Mouse (Mus musculus) testis, postnatal 10 days (tissue): ENCODE data around the gene Prx.

ENCODE experiments used
- DNase-seq: peaks from one replicate; pipeline ENCODE4 v3.0.0; 2021; ENCODE audit warnings: low spot score

The Prx gene

GRCm38 (mm10) chr7:27499036-27499435 lies at the start of gene Prx:
Prx (plus strand) TSS chr7:27499324.
- DNase-seq: no peak

DNA sequence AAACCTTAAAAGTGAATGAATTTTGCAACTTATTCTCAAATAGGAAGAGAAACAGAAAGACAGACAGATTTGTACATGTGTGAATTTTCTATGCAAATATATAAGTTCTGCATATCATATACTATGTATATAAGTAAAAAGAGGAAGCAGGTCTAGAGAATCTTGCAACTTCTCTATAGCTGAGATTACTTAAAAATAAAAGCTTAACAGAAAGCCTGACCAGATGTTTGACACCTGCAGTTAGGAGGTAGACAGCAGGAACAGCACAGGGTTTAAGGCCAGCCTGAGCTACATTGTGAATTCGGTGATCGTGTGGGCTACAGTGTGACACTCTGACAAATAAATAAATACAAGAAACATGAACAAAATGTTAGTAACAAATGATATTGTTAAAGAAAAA lies 47.8 kb upstream of the Prx start:
- DNase-seq: no peak

DNA sequence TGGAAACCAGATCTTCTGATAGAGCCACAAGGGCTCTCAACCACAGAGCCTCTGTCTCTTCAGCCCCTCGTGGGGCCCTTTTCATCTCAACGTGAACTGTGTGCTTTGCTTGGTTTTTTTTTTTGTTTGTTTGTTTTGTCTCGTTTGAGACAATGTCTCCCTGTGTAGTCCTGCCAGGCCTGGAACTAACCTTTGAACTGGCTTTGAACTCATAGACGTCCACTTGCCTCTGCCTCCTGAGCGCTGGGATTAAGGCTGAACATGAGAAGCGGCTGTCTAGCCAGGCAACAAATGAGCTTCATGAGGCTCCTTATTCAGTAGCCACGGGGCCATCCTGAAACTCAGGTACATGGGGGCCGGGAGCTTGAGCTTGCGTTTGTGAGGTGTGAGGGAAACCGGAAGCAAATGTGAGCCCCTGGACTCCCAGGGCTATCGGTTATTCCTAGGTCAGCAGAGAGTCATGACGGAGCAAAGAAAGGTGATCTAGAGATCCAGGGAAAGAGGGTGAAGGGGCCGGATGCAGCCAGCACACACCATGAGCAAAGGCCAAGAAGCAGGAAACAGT lies 46.8 kb upstream of the Prx start:
- DNase-seq: no peak

- no peak for DNase-seq
Observed at GRCm38 (mm10) chr7:27454461-27455121, 44.5 kb upstream of the Prx start.

- no peak for DNase-seq
Observed at GRCm38 (mm10) chr7:27455273-27455672, 43.9 kb upstream of the Prx start.

DNA sequence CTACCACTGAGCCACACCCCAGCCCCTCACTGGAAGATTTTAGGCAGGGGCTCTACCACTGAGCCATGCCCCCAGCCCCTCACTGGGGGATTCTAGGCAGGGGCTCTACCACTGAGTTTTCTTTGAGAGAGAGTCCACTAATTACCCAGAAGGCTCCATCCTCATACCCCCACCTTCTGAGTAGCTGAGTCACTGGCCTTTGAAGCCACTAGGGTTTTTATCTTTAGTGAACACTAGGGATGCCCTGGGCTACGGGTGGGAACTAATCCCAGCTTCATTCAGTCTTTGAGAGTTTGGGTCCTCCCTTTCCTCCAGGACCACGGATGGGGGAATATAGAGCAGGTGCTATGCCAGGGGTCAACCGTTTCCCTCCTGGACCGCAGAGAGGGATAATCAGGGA lies 40.5 kb upstream of the Prx start:
- no peak for DNase-seq

DNA sequence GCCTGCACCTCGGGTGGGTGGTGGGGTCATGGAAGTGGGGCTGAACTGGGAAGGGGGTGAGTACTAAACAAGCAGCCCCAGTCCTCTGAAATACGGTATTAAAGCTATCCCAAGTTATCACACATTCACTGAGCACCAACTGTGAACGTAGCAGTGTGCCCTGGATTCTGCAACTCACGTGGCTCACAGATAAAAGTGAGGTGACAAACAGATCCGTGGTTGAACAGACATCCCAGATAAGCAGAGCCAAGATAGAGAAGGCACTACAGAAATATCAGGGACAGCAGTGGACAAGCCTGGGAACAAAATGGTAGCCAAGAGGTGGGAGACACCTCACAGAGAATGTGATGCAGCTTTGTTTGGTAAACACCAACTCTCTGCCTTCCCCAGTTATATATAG lies 39.5 kb upstream of the Prx start:
- no peak for DNase-seq

DNA sequence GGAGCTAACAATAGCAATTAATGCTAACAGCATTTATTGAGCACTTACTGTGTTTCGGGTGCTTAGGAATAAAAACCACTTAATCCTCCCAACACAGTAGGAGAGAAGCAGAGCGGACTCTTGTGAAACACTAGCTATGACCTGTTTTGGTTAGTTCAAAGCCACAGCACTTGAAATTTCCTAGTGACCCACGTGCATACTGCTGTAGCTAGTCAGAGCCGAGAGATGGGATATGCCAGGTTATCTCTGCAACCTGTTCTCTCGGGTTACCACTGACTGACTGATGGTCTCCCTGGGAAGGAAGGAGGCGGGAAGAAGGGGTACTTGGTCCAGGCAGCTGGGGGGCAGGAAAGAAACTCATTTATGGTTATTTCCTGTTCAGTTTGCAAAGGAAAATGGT lies 38.6 kb upstream of the Prx start:
- DNase-seq: no peak

- peak; percentile 65 for DNase-seq
Observed at GRCm38 (mm10) chr7:27467648-27468047, 31.5 kb upstream of the Prx start.

GRCm38 (mm10) chr7:27471390-27472120 lies 27.6 kb upstream of the Prx start:
- DNase-seq: no peak

DNA sequence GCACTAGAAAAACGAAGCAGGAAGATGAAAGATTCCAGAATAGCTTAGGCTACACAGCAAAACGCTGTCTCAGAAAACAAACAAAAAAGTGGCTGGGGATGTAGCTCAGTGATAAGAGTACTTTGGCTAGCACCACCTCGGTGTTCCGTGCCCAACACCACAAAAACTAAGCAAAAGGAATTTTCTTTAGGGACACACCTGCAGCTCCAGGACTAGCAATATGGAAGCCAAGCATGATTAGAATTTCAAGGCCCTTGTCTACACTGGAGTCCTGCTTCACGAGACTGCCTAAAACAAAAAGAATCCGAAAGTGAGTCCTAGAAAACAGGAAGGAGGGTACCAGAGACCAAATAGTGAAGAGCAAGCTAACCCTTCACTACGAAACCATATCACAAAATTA lies 26.5 kb upstream of the Prx start:
- DNase-seq: no peak

DNA sequence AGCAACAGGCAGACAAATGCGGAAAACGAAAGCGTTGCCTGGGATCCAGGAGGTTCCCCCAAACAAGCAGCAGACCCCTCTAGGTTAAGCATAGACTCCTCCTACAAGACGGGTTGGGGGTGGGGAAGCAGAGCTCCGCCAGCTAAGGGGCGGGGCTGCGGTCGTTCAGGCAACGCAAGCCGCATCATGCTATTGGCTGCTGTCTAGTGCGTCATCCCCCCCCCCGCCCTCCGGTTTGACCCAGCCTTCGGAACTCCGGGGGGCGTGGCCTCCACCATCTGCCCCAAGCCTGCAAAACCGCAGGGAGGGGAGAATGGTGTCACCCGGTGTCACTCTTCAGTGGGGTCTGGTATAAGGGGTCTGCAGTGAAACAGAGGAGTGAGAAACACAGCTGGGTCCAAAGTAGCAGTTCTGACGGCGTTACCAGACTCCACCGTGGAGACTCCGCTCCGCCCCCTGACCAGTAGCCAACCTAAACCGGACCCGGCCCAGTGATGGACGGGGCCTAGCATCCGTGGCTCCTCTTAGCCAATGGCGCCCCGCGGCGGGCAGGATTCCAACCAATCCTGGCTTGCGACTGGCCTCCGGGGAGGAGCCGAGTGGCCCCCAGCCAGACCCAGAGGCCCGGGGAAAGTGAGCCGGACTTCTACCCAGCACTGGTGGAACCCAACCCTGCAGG lies 25.8 kb upstream of the Prx start, which contains the start of gene Sertad3:
Gene Sertad3 (plus strand): TSS at position 613 of the 679 bp plus-strand sequence.
- peak; percentile 100 for DNase-seq

- no peak for DNase-seq
Observed at GRCm38 (mm10) chr7:27473835-27474489, 25.2 kb upstream of the Prx start.

DNA sequence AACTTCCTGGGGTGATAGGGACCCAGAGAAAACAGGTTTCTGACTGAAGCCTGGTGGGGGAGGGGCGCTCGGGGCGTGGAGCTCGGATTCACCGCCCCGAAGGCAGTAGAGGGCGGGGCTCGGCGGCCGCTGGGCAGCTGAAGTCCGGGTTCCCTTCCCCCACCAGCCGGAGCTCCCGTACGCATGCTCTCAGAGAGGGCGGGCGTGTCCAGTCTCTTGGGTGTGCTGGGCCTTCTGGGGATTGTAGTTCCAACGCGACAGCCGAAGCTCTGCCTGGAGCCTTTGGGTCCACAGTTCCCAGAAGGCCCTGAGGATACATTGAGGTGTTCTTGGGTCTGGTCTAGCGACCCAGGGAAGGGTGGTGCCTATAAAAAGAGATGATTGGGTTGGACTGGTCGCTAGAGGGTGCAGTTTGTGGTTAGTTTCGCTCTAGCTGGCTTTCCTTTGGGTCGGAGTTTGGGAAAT lies 24.6 kb upstream of the Prx start:
- DNase-seq: peak; percentile 99

DNA sequence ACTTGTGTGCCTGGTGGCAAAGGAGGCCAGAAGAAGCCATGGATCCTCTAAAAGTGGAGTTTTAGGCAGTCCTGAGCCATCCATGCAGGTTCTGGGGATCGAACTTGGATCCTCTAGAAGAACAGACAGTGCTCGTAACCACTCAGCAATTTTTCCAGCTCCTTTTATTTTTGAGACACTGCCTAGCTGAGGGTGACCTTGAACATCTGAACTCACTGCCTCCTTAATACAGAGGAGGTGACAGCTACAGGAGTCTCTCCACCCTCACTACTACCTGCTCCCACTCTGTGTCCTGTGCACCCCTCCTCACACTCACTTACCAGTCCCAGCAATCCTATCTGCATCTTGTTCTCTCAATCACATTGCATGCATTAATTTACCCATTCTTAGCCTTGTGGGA lies 23.5 kb upstream of the Prx start:
- no peak for DNase-seq

GRCm38 (mm10) chr7:27476098-27476635 lies 23.0 kb upstream of the Prx start:
- no peak for DNase-seq

DNA sequence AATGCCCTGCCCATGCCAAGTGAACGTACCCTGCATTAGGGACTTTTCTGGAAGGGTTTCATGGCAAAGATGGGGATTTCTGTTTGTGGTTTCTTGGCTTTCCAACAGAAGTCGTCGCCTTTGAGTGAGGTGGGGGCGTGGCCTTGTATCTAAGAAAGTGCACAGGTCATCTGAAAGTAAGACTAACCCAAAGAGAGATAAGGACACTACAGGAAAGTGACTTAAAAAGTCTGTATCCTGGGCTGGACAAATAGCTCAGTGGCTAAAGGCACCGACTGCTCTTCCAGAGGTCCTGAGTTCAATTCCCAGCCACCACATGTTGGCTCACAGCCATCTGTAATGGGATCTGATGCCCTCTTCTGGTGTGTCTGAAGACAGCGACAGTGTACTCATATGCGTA lies 20.6 kb upstream of the Prx start:
- no peak for DNase-seq

DNA sequence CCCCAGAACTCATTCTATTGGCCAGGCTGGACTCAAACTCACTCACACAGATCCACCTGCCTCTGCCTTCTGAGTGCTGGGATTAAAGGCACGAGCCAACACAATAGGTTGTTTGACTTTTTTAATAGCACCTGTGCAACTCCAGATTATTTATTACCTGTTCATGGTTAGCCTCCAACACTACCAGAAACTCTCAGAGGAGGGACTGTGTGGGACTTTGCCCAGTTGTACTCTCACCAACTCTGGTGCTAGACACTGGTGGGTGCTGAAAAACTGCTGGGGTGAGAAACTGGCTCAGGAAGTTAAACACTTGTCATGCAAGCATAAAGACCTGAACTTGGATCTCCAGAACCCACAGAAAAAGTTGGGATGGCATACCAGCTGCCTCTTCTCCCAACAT lies 19.4 kb upstream of the Prx start:
- no peak for DNase-seq

- DNase-seq: no peak
Observed at GRCm38 (mm10) chr7:27480506-27480905, 18.6 kb upstream of the Prx start.

- no peak for DNase-seq
Observed at GRCm38 (mm10) chr7:27480927-27481626, 18.0 kb upstream of the Prx start.

DNA sequence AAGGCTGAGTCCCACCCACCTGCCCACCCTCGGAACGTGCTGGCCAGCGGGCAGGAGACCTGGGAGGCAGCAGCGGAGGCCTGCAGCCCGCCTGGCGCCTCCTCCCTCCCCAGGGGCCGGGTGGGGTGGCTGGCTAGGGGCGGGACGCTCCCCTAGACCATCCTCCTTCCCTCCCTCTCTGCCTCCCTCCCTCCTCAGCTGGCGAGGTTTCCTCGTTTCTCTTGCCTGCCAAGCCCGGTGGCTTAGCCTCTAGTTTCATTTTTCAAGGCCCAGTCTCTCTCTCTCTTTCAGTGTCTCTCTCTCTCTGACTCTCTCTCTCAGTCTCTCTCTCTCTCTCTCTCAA lies 17.5 kb upstream of the Prx start:
- peak; percentile 93 for DNase-seq
